ENCODE assay signal across 22 mouse cellular contexts in the genomic region with DNA sequence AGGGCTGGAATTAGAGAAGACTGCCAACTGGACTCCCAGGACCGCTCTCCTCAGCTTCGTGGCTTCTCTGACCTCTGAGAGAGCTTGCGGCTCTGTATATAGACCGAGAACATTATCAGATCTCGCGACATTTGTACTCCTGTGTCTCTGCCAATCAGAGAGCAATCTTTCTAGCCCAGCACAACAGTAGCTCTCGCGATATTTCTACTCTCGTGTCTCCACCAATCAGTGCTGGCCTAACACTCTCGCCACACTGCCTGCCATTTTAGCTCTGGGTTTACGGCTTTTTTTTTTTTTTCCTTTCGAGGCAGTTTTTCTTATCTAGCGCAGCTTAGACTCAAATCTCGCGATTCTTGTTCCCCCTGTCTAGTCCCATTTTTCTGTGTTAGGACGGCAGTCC.
DNase-seq lines count a peak whose midpoint lies in the region; TF ChIP-seq lines count a peak whose summit lies in the region.
"Had no signal": no experiment of that assay in that cellular context is flagged by ENCODE, and none has a peak within 500 bp of the region (broad histone marks: within the 10 kb centered on the region; RNA-seq: fewer than 3 reads in every experiment).

No protein-coding gene starts in this region.

- in situ Hi-C loops in ES-E14 (cut with MboI; ENCODE audit: low sequenced_read_pairs in 2 of 2, unreplicated experiment in 2 of 2): no loop called here

- H3K4me3 ChIP-seq in ES-E14 (ENCODE audit: insufficient read depth in 1 of 2, low read depth in 1 of 2, low read length in 2 of 2, poor library complexity in 1 of 2, severe bottlenecking in 1 of 2): no peak overlapping the region
- H3K4me3 ChIP-seq: embryonic facial prominence, embryonic 13.5 days; embryonic facial prominence, embryonic 15.5 days; erythroblast, embryonic 14.5 days; forebrain, embryonic 10.5 days; forebrain, embryonic 12.5 days had no signal

- H3K9ac ChIP-seq in ES-E14 (ENCODE audit: insufficient read depth, low read depth, low read length, poor library complexity, severe bottlenecking): no peak overlapping the region
- H3K9ac ChIP-seq: embryonic facial prominence, embryonic 13.5 days; embryonic facial prominence, embryonic 15.5 days; forebrain, embryonic 12.5 days had no signal

- no peaks in the 10 kb centered on the region for H3K36me3 ChIP-seq in ES-E14 (ENCODE audit: control insufficient read depth, insufficient read depth, low read length, poor library complexity, severe bottlenecking)
- H3K36me3 ChIP-seq: embryonic facial prominence, embryonic 13.5 days; embryonic facial prominence, embryonic 15.5 days; forebrain, embryonic 10.5 days; forebrain, embryonic 12.5 days had no signal

- H3K9me3 ChIP-seq in ES-E14 (ENCODE audit: control insufficient read depth, insufficient read depth, low read depth, low read length): no peaks in the 10 kb centered on the region
- H3K9me3 ChIP-seq: embryonic facial prominence, embryonic 13.5 days; embryonic facial prominence, embryonic 15.5 days; forebrain, embryonic 10.5 days; forebrain, embryonic 12.5 days had no signal

- no peaks in the 10 kb centered on the region for H3K4me1 ChIP-seq in ES-E14 (ENCODE audit: control insufficient read depth in 2 of 2, insufficient read depth in 2 of 2, low read length in 2 of 2, poor library complexity in 1 of 2)
- H3K4me1 ChIP-seq: embryonic facial prominence, embryonic 13.5 days; embryonic facial prominence, embryonic 15.5 days; forebrain, embryonic 10.5 days; forebrain, embryonic 12.5 days had no signal

- H3K27ac ChIP-seq in ES-E14 (ENCODE audit: insufficient read depth, low read depth, low read length, poor library complexity, severe bottlenecking): no peak overlapping the region
- H3K27ac ChIP-seq: embryonic facial prominence, embryonic 13.5 days; embryonic facial prominence, embryonic 15.5 days; forebrain, embryonic 10.5 days; forebrain, embryonic 12.5 days had no signal

- DNase-seq in ES-CJ7 (ENCODE audit: low read depth, low spot score) (peak; percentile 4), ES-E14 (ENCODE audit: low read depth, low spot score) (no peak), R1 (ENCODE audit: low read depth, low spot score) (peak; percentile 37)
- peak; percentile 91 for DNase-seq in testis, postnatal 14 days (ENCODE audit: low spot score)
- no peak for DNase-seq in gastrocnemius, postnatal 25 days
- no peak for DNase-seq in kidney, adult 11 months
- DNase-seq in cerebellum, postnatal 10 days: no peak
- DNase-seq in right cerebral cortex, postnatal 10 days (ENCODE audit: low spot score in 2 of 2): no peak
- DNase-seq: adrenal gland, adult 8-10 months; adrenal gland, postnatal 14 days; adrenal gland, postnatal 36 days; cerebellum, adult 11-12 months; cerebellum, adult 2 months; cerebellum, adult 9-10 months; cerebellum, postnatal 14 days; cerebellum, postnatal 36 days; embryo, embryonic 11 days had no signal

TF ChIP-seq in ES-E14, 5 proteins besides CTCF, POLR2A, EP300 and RAD21:
- TF ChIP-seq ZC3H11A (IDR thresholded peaks at IDR 0.05; ENCODE audit: borderline replicate concordance, low read depth, low read length) (no peak), ZNF384 (IDR thresholded peaks at IDR 0.05; ENCODE audit: low read depth, low read length) (no peak), CHD2 (IDR thresholded peaks at IDR 0.05; ENCODE audit: low read depth, low read length) (0 out of 2 replicates have a peak, but pooled peaks have one; percentile 32), MAFK (IDR thresholded peaks at IDR 0.05; ENCODE audit: insufficient read depth, low read depth, low read length) (no peak), HCFC1 (IDR thresholded peaks at IDR 0.05; ENCODE audit: borderline replicate concordance, insufficient read depth, low read length) (no peak)
TF ChIP-seq in ES-E14: peak in this region for 1.

Comparison
In these comparisons a context has a peak if more than half of its experiments do, and no peak if none do; other contexts are left out.
1. DNase-seq: peak in ES-CJ7 (single experiment), R1 (single experiment) and testis, postnatal 14 days (single experiment); none in ES-E14 (single experiment), gastrocnemius, postnatal 25 days (single experiment), kidney, adult 11 months (single experiment), cerebellum, postnatal 10 days (0 of 2) and right cerebral cortex, postnatal 10 days (0 of 2).